Mouse (Mus musculus): ENCODE measurements around the gene Klk1b21. TPM values are rescaled to one million over a fixed set of nuclear protein-coding genes. Genes with fewer than 3 reads are reported as not detected.
"Not testable (repeated sequence)": the region's sequence is repeated elsewhere in the genome, so short reads cannot be mapped to it uniquely, and the experiment has no call there.

Gene Klk1b21
- polyA plus RNA-seq (2015; fragmentation: Nextera tagmentation; extraction: Ambion mirVana) = not detected in 2 replicates

- not testable (repeated sequence) for ATAC-seq (ENCODE audit: extremely low read depth, insufficient number of reproducible peaks, low FRiP score, low TSS enrichment); H3K27me3 ChIP-seq (replicated peaks); H3K9ac ChIP-seq; H3K27ac ChIP-seq (replicated peaks); H3K4me2 ChIP-seq; H3K9me3 ChIP-seq; H3K4me1 ChIP-seq; H3K36me3 ChIP-seq; H3K4me3 ChIP-seq
- 67% methylated on average over 3 of the region's 3 CpGs for WGBS
Measured at GRCm38 (mm10) chr7:44102028-44102427, at the start of gene Klk1b21. Gene Klk1b21 (plus strand): TSS chr7:44102328.

GRCm38 (mm10) chr7:44072117-44072516, 30.0 kb upstream of the Klk1b21 start:
- H3K9ac ChIP-seq = no peak overlapping the region
- WGBS = 64% methylated on average over 2 of the region's 2 CpGs

GRCm38 (mm10) chr7:44077703-44078102, 24.4 kb upstream of the Klk1b21 start:
- ATAC-seq (ENCODE audit: extremely low read depth, insufficient number of reproducible peaks, low FRiP score, low TSS enrichment) = no peak
- Histone ChIP-seq H3K27me3 (replicated peaks) (no peaks in the 10 kb centered on the region), H3K27ac (replicated peaks) (no peak overlapping the region), H3K4me2 (no peak overlapping the region), H3K9ac (no peak overlapping the region), H3K9me3 (0 out of 2 replicates have a peak, but pooled peaks cover 1% of the 10 kb centered on the region), H3K4me1 (no peaks in the 10 kb centered on the region), H3K4me3 (no peak overlapping the region), H3K36me3 (no peaks in the 10 kb centered on the region)
- no CpG with 5 or more reads among the region's 1 CpGs for WGBS

More at GRCm38 (mm10) chr7:44072117-44072516, 30.0 kb upstream of the Klk1b21 start:
- Histone ChIP-seq H3K4me2 (no peak overlapping the region), H3K36me3 (no peaks in the 10 kb centered on the region), H3K4me3 (no peak overlapping the region), H3K27me3 (replicated peaks) (no peaks in the 10 kb centered on the region), H3K9me3 (no peaks in the 10 kb centered on the region), H3K27ac (replicated peaks) (no peak overlapping the region), H3K4me1 (no peaks in the 10 kb centered on the region)
- ATAC-seq (ENCODE audit: extremely low read depth, insufficient number of reproducible peaks, low FRiP score, low TSS enrichment) = no peak

GRCm38 (mm10) chr7:44096111-44096510, 6.0 kb upstream of the Klk1b21 start:
- WGBS = 74% methylated on average over 1 of the region's 1 CpGs
- no peaks in the 10 kb centered on the region for H3K9me3 ChIP-seq
- no peak overlapping the region for H3K4me2 ChIP-seq
- no peak overlapping the region for H3K27ac ChIP-seq (replicated peaks)
- no peaks in the 10 kb centered on the region for H3K4me1 ChIP-seq
- H3K4me3 ChIP-seq = no peak overlapping the region
- H3K9ac ChIP-seq = no peak overlapping the region
- no peaks in the 10 kb centered on the region for H3K27me3 ChIP-seq (replicated peaks)
- H3K36me3 ChIP-seq = no peaks in the 10 kb centered on the region
- no peak for ATAC-seq (ENCODE audit: extremely low read depth, insufficient number of reproducible peaks, low FRiP score, low TSS enrichment)

GRCm38 (mm10) chr7:44112373-44112772, 10.2 kb downstream of the Klk1b21 start, which contains the start of gene Klk1b22:
Gene Klk1b22 (plus strand): TSS chr7:44112673.
- Histone ChIP-seq H3K9me3 (no peaks in the 10 kb centered on the region), H3K4me1 (no peaks in the 10 kb centered on the region), H3K9ac (no peak within 1 kb of the TSS), H3K4me2 (no peak within 1 kb of the TSS), H3K36me3 (no peaks in the 10 kb centered on the region), H3K27me3 (replicated peaks) (no peaks in the 10 kb centered on the region), H3K4me3 (no peak within 1 kb of the TSS), H3K27ac (replicated peaks) (no peak within 1 kb of the TSS)
- 57% methylated on average over 4 of the region's 4 CpGs for WGBS
- no peak for ATAC-seq (ENCODE audit: extremely low read depth, insufficient number of reproducible peaks, low FRiP score, low TSS enrichment)

GRCm38 (mm10) chr7:44123445-44123844, 21.3 kb downstream of the Klk1b21 start:
- H3K4me3 ChIP-seq = no peak overlapping the region
- no peak for ATAC-seq (ENCODE audit: extremely low read depth, insufficient number of reproducible peaks, low FRiP score, low TSS enrichment)
- H3K9me3 ChIP-seq = 0 out of 2 replicates have a peak, but pooled peaks cover 5% of the 10 kb centered on the region
- 81% methylated on average over 6 of the region's 6 CpGs for WGBS
- H3K9ac ChIP-seq = no peak overlapping the region
- no peak overlapping the region for H3K4me2 ChIP-seq
- no peak overlapping the region for H3K27ac ChIP-seq (replicated peaks)
- no peaks in the 10 kb centered on the region for H3K27me3 ChIP-seq (replicated peaks)
- H3K36me3 ChIP-seq = no peaks in the 10 kb centered on the region
- no peaks in the 10 kb centered on the region for H3K4me1 ChIP-seq

GRCm38 (mm10) chr7:44136467-44136866, 34.3 kb downstream of the Klk1b21 start, which contains the start of gene Klk1b16:
Gene Klk1b16 (plus strand): TSS chr7:44136767.
- Histone ChIP-seq H3K4me3 (no peak within 1 kb of the TSS), H3K4me1 (no peaks in the 10 kb centered on the region), H3K27me3 (replicated peaks) (no peaks in the 10 kb centered on the region), H3K27ac (replicated peaks) (no peak within 1 kb of the TSS), H3K4me2 (no peak within 1 kb of the TSS), H3K9ac (no peak within 1 kb of the TSS), H3K36me3 (no peaks in the 10 kb centered on the region), H3K9me3 (no peaks in the 10 kb centered on the region)
- WGBS = 75% methylated on average over 3 of the region's 3 CpGs
- ATAC-seq (ENCODE audit: extremely low read depth, insufficient number of reproducible peaks, low FRiP score, low TSS enrichment) = no peak

Other genes with a start within 250 kb of the Klk1b21 start
- not detected in 2 replicates for gene Klk4, start 221.2 kb upstream of the Klk1b21 start, polyA plus RNA-seq (2015; fragmentation: Nextera tagmentation; extraction: Ambion mirVana)
- gene Klk15, start 168.6 kb upstream of the Klk1b21 start, polyA plus RNA-seq (2015; fragmentation: Nextera tagmentation; extraction: Ambion mirVana) = not detected in 2 replicates
- gene Klk1b8, start 151.7 kb upstream of the Klk1b21 start, polyA plus RNA-seq (2015; fragmentation: Nextera tagmentation; extraction: Ambion mirVana) = not detected in 2 replicates
- not detected in 2 replicates for gene Klk1b1, start 135.6 kb upstream of the Klk1b21 start, polyA plus RNA-seq (2015; fragmentation: Nextera tagmentation; extraction: Ambion mirVana)
- not detected in 2 replicates for gene Klk1b9, start 126.3 kb upstream of the Klk1b21 start, polyA plus RNA-seq (2015; fragmentation: Nextera tagmentation; extraction: Ambion mirVana)
- not detected in 2 replicates for gene Klk1b11, start 106.5 kb upstream of the Klk1b21 start, polyA plus RNA-seq (2015; fragmentation: Nextera tagmentation; extraction: Ambion mirVana)
- not detected in 2 replicates for gene Klk1b26, start 90.2 kb upstream of the Klk1b21 start, polyA plus RNA-seq (2015; fragmentation: Nextera tagmentation; extraction: Ambion mirVana)
- gene Klk1b27, start 50.0 kb upstream of the Klk1b21 start, polyA plus RNA-seq (2015; fragmentation: Nextera tagmentation; extraction: Ambion mirVana) = not detected in 2 replicates
- not detected in 2 replicates for gene Klk1b22, start 10.3 kb downstream of the Klk1b21 start, polyA plus RNA-seq (2015; fragmentation: Nextera tagmentation; extraction: Ambion mirVana)
- gene Klk1b16, start 34.4 kb downstream of the Klk1b21 start, polyA plus RNA-seq (2015; fragmentation: Nextera tagmentation; extraction: Ambion mirVana) = not detected in 2 replicates
- gene Klk1b24, start 85.9 kb downstream of the Klk1b21 start, polyA plus RNA-seq (2015; fragmentation: Nextera tagmentation; extraction: Ambion mirVana) = not detected in 2 replicates
- not detected in 2 replicates for gene Klk1b3, start 95.9 kb downstream of the Klk1b21 start, polyA plus RNA-seq (2015; fragmentation: Nextera tagmentation; extraction: Ambion mirVana)
- not detected in 2 replicates for gene Klk1b4, start 105.1 kb downstream of the Klk1b21 start, polyA plus RNA-seq (2015; fragmentation: Nextera tagmentation; extraction: Ambion mirVana)
- not detected in 2 replicates for gene Klk1b5, start 113.6 kb downstream of the Klk1b21 start, polyA plus RNA-seq (2015; fragmentation: Nextera tagmentation; extraction: Ambion mirVana)
- gene Klk1, start 123.0 kb downstream of the Klk1b21 start, polyA plus RNA-seq (2015; fragmentation: Nextera tagmentation; extraction: Ambion mirVana) = not detected in 2 replicates
- gene Gm36864, start 133.8 kb downstream of the Klk1b21 start, polyA plus RNA-seq (2015; fragmentation: Nextera tagmentation; extraction: Ambion mirVana) = 0.09 TPM in 1 of 2 replicates, not detected in the other
- 0.79 and 0.93 TPM in 2 replicates for gene 1700028J19Rik, start 144.4 kb downstream of the Klk1b21 start, polyA plus RNA-seq (2015; fragmentation: Nextera tagmentation; extraction: Ambion mirVana)
- gene 2410002F23Rik, start 144.4 kb downstream of the Klk1b21 start, polyA plus RNA-seq (2015; fragmentation: Nextera tagmentation; extraction: Ambion mirVana) = 85.1 and 87.1 TPM in 2 replicates
- gene Acp4, start 155.1 kb downstream of the Klk1b21 start, polyA plus RNA-seq (2015; fragmentation: Nextera tagmentation; extraction: Ambion mirVana) = not detected in 2 replicates
- gene Gm15517, start 159.1 kb downstream of the Klk1b21 start, polyA plus RNA-seq (2015; fragmentation: Nextera tagmentation; extraction: Ambion mirVana) = not detected in 2 replicates
- 0.67 and 0.71 TPM in 2 replicates for gene Clec11a, start 204.6 kb downstream of the Klk1b21 start, polyA plus RNA-seq (2015; fragmentation: Nextera tagmentation; extraction: Ambion mirVana)
- 0.62 and 0.80 TPM in 2 replicates for gene Shank1, start 207.9 kb downstream of the Klk1b21 start, polyA plus RNA-seq (2015; fragmentation: Nextera tagmentation; extraction: Ambion mirVana)